Mouse (Mus musculus): ENCODE measurements around the gene Mgat4d.

GRCm38 (mm10) chr8:83304946-83305345, 43.3 kb upstream of the Mgat4d start:
- TF ChIP-seq CTCF (IDR thresholded peaks at IDR 0.05) (no peak), EP300 (IDR thresholded peaks at IDR 0.05) (no peak)

Data from lung, postnatal 0 days (tissue).